Mouse (Mus musculus) kidney, adult 2 months (tissue): ENCODE data around the gene Ccl11.

Source experiments
- CTCF ChIP-seq: fragments of 200-500 bp; conservative IDR thresholded peaks from 2 replicates; pipeline ENCODE4 v1.5.1; 2011; ENCODE audit warnings: low read depth, mild to moderate bottlenecking, control low read depth, low read length, moderate library complexity, mixed read lengths; ENCODE audit not compliant: insufficient read depth, insufficient read length
- POLR2A ChIP-seq: fragments of 200-500 bp; IDR thresholded peaks from one replicate; pipeline ENCODE4 v1.6.1; 2011; ENCODE audit warnings: low read depth, low read length, control low read depth

DNA sequence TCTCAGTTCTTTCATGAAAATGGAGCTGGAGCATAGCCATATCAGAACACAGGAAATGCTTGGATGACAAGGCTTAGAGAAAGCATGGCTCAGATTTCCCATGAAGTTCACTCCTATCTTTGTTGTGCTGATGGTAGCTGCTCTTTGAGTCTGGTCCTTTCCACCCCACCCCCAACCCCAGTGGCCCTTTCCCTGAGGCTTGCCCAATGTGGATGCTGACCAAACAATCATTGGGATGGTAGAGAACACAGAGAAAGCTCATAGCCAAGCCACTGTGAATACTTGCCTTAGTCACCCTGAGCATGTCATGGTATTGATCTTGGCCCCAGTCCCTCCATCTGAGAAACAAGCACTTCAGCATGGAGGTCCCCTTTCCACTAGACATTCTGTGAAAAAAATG lies 25.5 kb upstream of the Ccl11 start:
- TF ChIP-seq POLR2A: no peak
- TF ChIP-seq CTCF: no peak
